Mouse (Mus musculus) small intestine, adult 2 months (tissue): ENCODE measurements at regions not wholly inside any gene's neighbourhood (a gene's known extent, or its start where the extent isn't known, plus 50 kb on each side); places are given as distances from the start of the nearest gene placed in this dataset.

Experiments used
- CTCF ChIP-seq: fragments of 200-500 bp; IDR thresholded peaks from 2 replicates; pipeline ENCODE4 v1.5.1; 2012; ENCODE audit warnings: low read depth, mild to moderate bottlenecking, control low read depth, inconsistent platforms, low read length, moderate library complexity, mixed read lengths; ENCODE audit not compliant: insufficient replicate concordance, insufficient read length; ENCODE audit errors: extremely low read depth
- POLR2A ChIP-seq: fragments of 200-500 bp; IDR thresholded peaks from 2 replicates; pipeline ENCODE4 v1.6.1; 2012; ENCODE audit warnings: low read depth, mild to moderate bottlenecking, control low read depth, inconsistent platforms, low read length, moderate library complexity

DNA sequence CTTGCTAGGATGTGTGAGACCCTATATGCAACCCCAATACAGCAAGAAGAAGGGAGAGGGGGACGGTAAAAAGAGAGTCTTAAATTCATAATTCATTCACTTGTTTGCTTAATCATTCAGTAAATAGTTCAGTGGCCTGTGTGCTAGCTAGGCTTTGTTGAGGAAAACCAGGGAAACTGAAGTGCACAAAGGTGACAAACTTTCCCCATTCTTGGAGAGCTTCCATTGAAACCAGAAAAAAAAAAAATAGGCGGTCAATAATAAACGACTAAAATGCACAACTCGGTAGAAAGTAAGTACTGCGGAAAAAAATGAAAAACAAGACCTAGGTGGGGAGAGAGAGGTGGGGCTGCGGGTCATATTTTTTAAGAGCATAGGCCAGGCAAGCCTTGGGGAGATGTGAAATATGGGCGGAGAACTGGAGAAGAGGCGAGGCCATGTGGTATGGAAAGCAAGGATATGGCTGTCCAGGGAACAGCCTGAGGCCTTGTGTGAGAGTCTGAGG, 72.3 kb upstream of the Hes1 start:
- TF ChIP-seq POLR2A (no peak), CTCF (no peak)
